Mouse (Mus musculus): ENCODE data around the gene Slc47a2.

GRCm38 (mm10) chr11:61294431-61294830 is 48.2 kb downstream of the Slc47a2 start:
- TF ChIP-seq CTCF (conservative IDR thresholded peaks at IDR 0.05; ENCODE audit: low read length) (no peak), POU5F1 (IDR thresholded peaks at IDR 0.05; ENCODE audit: borderline replicate concordance, low read length) (no peak)
